Mouse (Mus musculus) megakaryocyte, embryonic 14.5 days (primary cell): ENCODE results near the gene Ngef.

Experiments
- FLI1 ChIP-seq: IDR thresholded peaks from 2 replicates; pipeline ENCODE4 v1.6.1; 2012; ENCODE audit warnings: low read length, inconsistent platforms, mixed read lengths
- GATA1 ChIP-seq: IDR thresholded peaks from 3 replicates; pipeline ENCODE4 v1.6.1; 2012; ENCODE audit warnings: mixed read lengths, low read length, inconsistent platforms, borderline replicate concordance

DNA sequence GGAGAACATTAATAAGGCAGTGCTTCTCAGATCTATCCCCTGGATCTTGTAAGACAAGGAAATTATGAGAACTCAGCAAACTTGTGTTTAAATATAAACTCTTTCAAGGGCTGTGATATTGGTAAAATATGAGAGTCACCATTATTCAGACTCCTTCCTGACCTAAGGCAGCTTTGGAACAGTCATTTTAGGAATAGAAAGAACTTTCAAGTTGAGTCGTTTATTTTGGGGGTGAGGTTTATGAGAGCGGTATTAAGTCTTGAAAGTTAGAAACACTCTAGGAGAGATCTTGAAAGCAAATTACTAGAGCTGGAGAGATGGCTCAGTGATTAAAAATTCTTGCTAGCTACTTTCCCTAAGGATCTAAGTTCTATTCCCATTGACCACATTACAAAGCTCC, 138.5 kb downstream of the Ngef start:
- TF ChIP-seq GATA1 (no peak), FLI1 (no peak)
